Mouse (Mus musculus) midbrain, embryonic 16.5 days (tissue): ENCODE measurements around the gene D630045J12Rik. TPM values are rescaled to one million over a fixed set of nuclear protein-coding genes. Genes with fewer than 3 reads are reported as not detected.
A peak's percentile ranks its signal among the peaks of the same experiment; 100 is the strongest.

Experiments
- ATAC-seq: fragments of 200-750 bp; cut with Nextera tagmentation; 2 replicates; pipeline ENCODE4 v1.8.0; 2017; ENCODE audit warnings: moderate TSS enrichment
- H3K27ac ChIP-seq: fragments of 300-500 bp; sonication (generic); 2 replicates; pipeline ENCODE4 v1.5.1; 2014; ENCODE audit warnings: mild to moderate bottlenecking, low read length, mixed read lengths
- H3K27me3 ChIP-seq: fragments of 300-500 bp; sonication (generic); 2 replicates; pipeline ENCODE4 v1.6.1; 2014; ENCODE audit warnings: low read depth, low read length, mixed read lengths; ENCODE audit not compliant: control insufficient read depth, insufficient read depth
- H3K36me3 ChIP-seq: fragments of 300-500 bp; sonication (generic); 2 replicates; pipeline ENCODE4 v1.6.1; 2014; ENCODE audit warnings: mild to moderate bottlenecking, low read length, moderate library complexity, mixed read lengths; ENCODE audit not compliant: control insufficient read depth, insufficient read depth
- H3K4me1 ChIP-seq: fragments of 300-500 bp; sonication (generic); 2 replicates; pipeline ENCODE4 v1.6.1; 2014; ENCODE audit warnings: mild to moderate bottlenecking, low read length, mixed read lengths; ENCODE audit not compliant: control insufficient read depth, insufficient read depth
- H3K4me2 ChIP-seq: fragments of 300-500 bp; sonication (generic); 2 replicates; pipeline ENCODE4 v1.6.1; 2014; ENCODE audit warnings: mild to moderate bottlenecking, low read length, mixed read lengths
- H3K4me3 ChIP-seq: fragments of 300-500 bp; sonication (generic); 2 replicates; pipeline ENCODE4 v1.5.1; 2014; ENCODE audit warnings: low read depth, mild to moderate bottlenecking, low read length, moderate library complexity, mixed read lengths
- H3K9ac ChIP-seq: fragments of 300-500 bp; sonication (generic); 2 replicates; pipeline ENCODE4 v1.6.1; 2014; ENCODE audit warnings: low read depth, low read length, mixed read lengths
- H3K9me3 ChIP-seq: fragments of 300-500 bp; sonication (generic); replicated peaks from 2 replicates; pipeline ENCODE4 v1.6.1; 2014; ENCODE audit warnings: mild to moderate bottlenecking, low read length, mixed read lengths; ENCODE audit not compliant: control insufficient read depth, poor library complexity, severe bottlenecking
- WGBS: fragments of 180-500 bp; shearing (Covaris S2); extraction: QIAGEN DNeasy Blood & Tissue Kit; methylation state at CpG from one replicate; pipeline ENCODE4 v1.1.7; 2014; 5-methylcytosine and 5-hydroxymethylcytosine counted together
- polyA plus RNA-seq: library from polyadenylated mRNA; unstranded; fragments of >200 nt; fragmentation: Nextera tagmentation; extraction: Ambion mirVana; gene quantifications from 2 replicates; pipeline ENCODE4 v1.2.1, GENCODE M21; 2015

Gene D630045J12Rik
- polyA plus RNA-seq, 1 experiment from 2014 or later: 15.8 TPM

DNA sequence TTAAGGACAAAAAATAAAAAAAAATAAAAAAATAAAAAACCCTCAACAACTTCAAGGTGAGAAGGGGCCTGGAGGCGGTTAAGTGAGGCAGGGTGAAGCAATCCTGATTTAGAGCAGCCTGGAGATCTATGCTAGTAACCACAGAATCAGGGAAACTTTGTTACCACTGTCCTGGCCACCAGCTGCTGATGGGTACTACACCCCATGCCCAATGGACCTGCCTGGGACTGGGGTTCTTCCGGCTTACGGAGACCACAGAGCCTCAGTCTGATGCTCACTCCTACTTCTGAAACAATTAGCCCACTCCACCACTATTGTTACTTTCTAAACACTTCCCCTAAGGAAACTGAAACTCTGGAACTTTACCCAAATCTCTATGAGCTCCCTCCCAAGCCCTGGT is 9.0 kb downstream of the D630045J12Rik start:
- Histone ChIP-seq H3K4me1 (peaks cover 35% of the 10 kb centered on the region), H3K9ac (no peak overlapping the region), H3K36me3 (no peaks in the 10 kb centered on the region), H3K4me2 (no peak overlapping the region), H3K27ac (no peak overlapping the region), H3K9me3 (no peaks in the 10 kb centered on the region), H3K4me3 (no peak overlapping the region), H3K27me3 (no peaks in the 10 kb centered on the region)
- WGBS: 93% methylated on average over 3 of the region's 3 CpGs
- no peak for ATAC-seq

DNA sequence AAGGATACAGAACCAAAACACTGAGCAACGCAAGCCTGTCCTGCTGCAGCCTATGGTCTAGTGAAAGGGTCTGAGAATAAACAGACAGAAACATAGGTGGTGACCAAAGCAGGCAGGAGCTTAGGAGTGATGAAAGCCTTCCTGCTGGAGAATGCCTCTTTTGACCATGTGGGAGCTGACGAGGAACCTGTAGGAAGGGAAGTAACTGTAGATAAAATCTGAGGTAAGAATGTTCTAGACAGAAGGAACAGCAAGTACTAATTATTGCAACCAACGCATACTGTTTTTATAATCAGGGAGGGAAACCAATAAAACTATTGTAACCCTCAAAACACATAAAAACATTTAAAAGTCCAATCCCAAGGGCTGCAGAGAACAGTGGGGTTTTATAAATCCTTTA is 9.6 kb downstream of the D630045J12Rik start:
- Histone ChIP-seq H3K27ac (no peak overlapping the region), H3K4me2 (no peak overlapping the region), H3K27me3 (no peaks in the 10 kb centered on the region), H3K9ac (no peak overlapping the region), H3K36me3 (no peaks in the 10 kb centered on the region), H3K9me3 (no peaks in the 10 kb centered on the region), H3K4me3 (no peak overlapping the region), H3K4me1 (peaks cover 31% of the 10 kb centered on the region)
- no peak for ATAC-seq
- 80% methylated on average over 3 of the region's 3 CpGs for WGBS

DNA sequence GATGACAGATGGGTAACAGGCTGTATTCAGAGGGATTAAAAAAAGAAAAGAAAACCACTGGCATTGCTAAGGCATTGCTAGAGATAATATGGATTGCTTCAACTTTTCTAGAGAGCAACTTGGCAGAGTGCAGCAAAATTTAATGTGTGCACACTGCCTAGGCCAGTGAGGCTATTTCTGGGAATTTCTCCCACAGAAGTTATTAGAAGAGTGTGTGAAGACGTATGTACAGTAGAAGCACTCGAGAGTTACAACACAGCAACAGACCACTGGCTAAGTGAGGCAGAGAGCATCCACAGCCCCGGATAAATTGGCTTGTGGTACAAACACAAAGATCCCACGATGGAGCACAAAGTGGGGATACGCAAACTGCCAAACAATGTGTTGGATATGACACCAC is 11.0 kb downstream of the D630045J12Rik start:
- no peak overlapping the region for H3K4me3 ChIP-seq
- H3K4me2 ChIP-seq: no peak overlapping the region
- H3K4me1 ChIP-seq: peaks cover 23% of the 10 kb centered on the region
- no peak overlapping the region for H3K27ac ChIP-seq
- 86% methylated on average over 5 of the region's 5 CpGs for WGBS
- no peak overlapping the region for H3K9ac ChIP-seq
- H3K9me3 ChIP-seq: no peaks in the 10 kb centered on the region
- H3K27me3 ChIP-seq: no peaks in the 10 kb centered on the region
- H3K36me3 ChIP-seq: no peaks in the 10 kb centered on the region
- no peak for ATAC-seq

DNA sequence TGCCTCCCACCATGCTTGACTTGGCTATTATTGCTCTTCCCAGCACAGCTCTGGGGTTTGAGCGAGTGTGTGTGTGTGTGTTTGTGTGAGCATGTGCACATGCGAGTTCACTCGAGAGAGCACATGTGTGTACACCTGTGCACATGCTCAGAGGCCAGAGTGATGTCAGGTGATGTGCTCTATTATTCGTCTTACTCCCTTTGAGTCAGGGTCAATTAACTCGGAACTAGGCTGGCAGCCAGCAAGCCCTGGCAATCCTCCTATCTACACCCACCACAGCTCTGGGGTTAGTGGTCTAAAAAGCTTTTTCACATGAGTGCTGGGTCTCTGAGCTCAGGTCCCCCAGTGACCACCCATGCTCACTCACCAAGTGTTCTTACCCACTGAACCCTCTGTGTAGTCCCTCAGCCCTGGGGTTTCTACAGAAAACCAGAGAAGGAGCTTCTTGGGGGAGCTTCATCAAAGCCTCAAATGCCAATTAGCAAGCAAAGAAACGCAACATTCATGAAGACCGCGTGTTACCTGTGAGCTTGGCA is 11.4 kb downstream of the D630045J12Rik start:
- ATAC-seq: no peak
- H3K9me3 ChIP-seq: no peaks in the 10 kb centered on the region
- 71% methylated on average over 8 of the region's 8 CpGs for WGBS
- H3K4me3 ChIP-seq: no peak overlapping the region
- no peaks in the 10 kb centered on the region for H3K27me3 ChIP-seq
- H3K4me1 ChIP-seq: peaks cover 23% of the 10 kb centered on the region
- no peaks in the 10 kb centered on the region for H3K36me3 ChIP-seq
- no peak overlapping the region for H3K4me2 ChIP-seq
- no peak overlapping the region for H3K27ac ChIP-seq
- H3K9ac ChIP-seq: no peak overlapping the region

DNA sequence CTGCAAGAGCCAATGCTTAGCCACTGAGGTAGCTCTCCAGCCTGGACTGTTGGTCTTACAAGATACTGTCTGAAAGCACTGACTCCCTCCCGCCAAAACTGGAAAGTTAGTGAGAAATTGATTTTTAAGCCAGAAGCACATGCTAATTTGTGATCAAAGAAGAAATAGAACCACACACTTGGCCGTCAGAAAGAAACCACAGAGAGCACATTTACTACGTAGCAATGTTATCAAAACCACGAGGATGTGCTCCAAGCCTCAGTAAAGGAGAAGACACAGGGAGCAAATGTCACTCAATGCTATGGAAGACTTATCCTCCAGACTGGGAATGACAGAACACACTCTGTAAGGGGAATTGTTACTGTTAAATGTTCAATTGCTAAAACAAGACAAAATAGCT is 12.3 kb downstream of the D630045J12Rik start:
- no peak for ATAC-seq
- Histone ChIP-seq H3K4me2 (no peak overlapping the region), H3K9me3 (no peaks in the 10 kb centered on the region), H3K27me3 (no peaks in the 10 kb centered on the region), H3K4me1 (peaks cover 23% of the 10 kb centered on the region), H3K27ac (no peak overlapping the region), H3K36me3 (no peaks in the 10 kb centered on the region), H3K9ac (no peak overlapping the region), H3K4me3 (no peak overlapping the region)
- 80% methylated on average over 4 of the region's 4 CpGs for WGBS

DNA sequence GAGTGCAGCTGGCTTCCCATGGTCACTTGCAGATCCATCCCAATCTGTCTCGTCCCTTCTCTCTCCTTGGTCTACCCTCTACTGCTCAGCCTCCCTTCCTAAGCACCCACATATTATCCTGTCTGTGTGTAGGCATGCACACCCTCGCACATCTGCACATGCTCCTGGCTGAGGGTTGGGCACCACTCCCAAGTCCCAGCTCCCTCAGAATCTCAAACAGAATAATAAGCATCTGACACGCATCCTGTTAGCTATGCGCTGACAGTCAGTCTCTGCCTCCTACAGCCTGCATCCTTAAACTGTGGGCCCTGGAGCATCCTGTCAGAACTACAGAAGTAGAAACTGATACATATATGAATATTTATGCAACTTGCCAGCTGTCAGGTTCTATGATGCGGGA is 13.2 kb downstream of the D630045J12Rik start:
- H3K27ac ChIP-seq: 0 out of 2 replicates have a peak overlapping the region, but pooled peaks have one; percentile 19
- H3K4me2 ChIP-seq: no peak overlapping the region
- no peak overlapping the region for H3K9ac ChIP-seq
- no peaks in the 10 kb centered on the region for H3K9me3 ChIP-seq
- WGBS: 67% methylated on average over 5 of the region's 5 CpGs
- no peaks in the 10 kb centered on the region for H3K36me3 ChIP-seq
- H3K4me1 ChIP-seq: peaks cover 23% of the 10 kb centered on the region
- peak; percentile 79 for ATAC-seq
- no peaks in the 10 kb centered on the region for H3K27me3 ChIP-seq
- H3K4me3 ChIP-seq: no peak overlapping the region

DNA sequence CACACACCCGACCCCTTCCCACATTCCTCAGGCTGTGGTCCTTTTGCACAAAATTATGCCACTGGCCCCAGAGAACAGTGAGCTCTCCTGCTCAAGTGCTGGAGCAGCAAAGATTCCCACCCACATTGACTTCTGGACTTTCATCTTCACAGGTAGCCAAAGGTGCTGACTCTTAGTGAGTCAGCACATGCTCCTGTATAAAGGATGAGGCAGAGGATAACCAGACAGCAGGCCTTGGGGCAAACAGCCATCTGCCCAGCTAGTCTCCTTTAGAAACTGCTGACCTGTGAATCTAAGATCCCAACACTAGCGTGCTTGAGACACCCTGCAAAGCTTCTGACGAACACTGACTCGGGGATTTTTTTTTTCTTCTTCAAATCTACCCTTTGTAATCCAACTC is 15.4 kb downstream of the D630045J12Rik start:
- peaks cover 22% of the 10 kb centered on the region for H3K4me1 ChIP-seq
- no peak overlapping the region for H3K9ac ChIP-seq
- H3K27me3 ChIP-seq: no peaks in the 10 kb centered on the region
- WGBS: 70% methylated on average over 4 of the region's 4 CpGs
- no peak overlapping the region for H3K4me3 ChIP-seq
- H3K27ac ChIP-seq: no peak overlapping the region
- H3K36me3 ChIP-seq: no peaks in the 10 kb centered on the region
- no peak for ATAC-seq
- no peak overlapping the region for H3K4me2 ChIP-seq
- no peaks in the 10 kb centered on the region for H3K9me3 ChIP-seq

DNA sequence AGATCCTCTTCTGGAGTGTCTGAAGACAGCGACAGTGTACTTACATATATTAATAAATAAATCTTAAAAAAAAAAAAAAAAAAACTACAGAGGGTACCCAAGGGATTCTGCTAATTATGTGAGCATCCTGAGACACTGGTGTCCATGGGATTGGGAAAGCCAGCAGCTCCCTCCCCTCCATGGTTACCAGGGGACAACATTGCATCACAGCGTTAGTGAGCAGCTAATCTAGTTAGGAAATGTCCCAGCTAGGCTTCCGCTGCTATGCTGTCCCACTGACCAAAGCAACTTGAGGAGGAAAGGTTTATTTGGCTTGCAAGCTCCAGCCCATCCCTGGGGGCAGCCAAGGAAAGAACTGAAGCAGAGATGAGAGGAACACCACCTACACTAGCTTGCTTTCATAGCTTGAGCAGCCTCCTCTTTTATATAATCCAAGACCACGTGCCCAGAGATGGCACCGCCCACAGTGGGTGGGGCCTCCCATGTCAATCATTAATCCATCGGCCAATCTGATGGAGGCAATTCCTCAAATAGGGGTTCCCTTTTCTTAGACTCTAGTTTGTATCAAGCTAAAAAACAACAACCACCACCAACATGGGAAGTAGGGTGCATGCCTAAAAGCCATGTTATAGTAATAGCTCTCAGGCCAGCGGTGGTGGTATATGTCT is 17.7 kb downstream of the D630045J12Rik start:
- H3K4me3 ChIP-seq: no peak overlapping the region
- no peaks in the 10 kb centered on the region for H3K9me3 ChIP-seq
- H3K36me3 ChIP-seq: no peaks in the 10 kb centered on the region
- peaks cover 25% of the 10 kb centered on the region for H3K4me1 ChIP-seq
- H3K27ac ChIP-seq: no peak overlapping the region
- H3K4me2 ChIP-seq: no peak overlapping the region
- 80% methylated on average over 7 of the region's 7 CpGs for WGBS
- H3K27me3 ChIP-seq: no peaks in the 10 kb centered on the region
- ATAC-seq: no peak
- no peak overlapping the region for H3K9ac ChIP-seq

DNA sequence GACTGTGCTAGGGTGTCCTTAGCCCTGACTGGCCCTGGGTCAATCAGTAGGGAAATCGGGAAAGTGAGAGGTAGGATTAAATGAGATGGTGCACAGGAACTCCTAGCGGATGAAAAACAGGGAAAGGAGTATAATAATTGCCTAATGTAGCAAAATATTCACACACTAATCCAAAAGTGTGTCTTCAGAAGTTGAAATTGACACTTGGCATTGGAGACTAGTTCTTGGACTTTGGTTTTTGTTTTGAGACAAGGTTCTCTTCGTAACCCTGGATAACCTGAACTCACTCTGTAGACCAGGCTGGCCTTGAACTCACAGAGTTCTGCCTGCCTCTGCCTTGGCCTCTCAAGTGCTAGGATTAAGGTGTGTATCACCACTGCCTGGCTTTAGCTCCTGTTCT is 20.0 kb downstream of the D630045J12Rik start:
- Histone ChIP-seq H3K27me3 (no peaks in the 10 kb centered on the region), H3K9me3 (no peaks in the 10 kb centered on the region; the same call in 1 of the 2 replicates), H3K36me3 (no peaks in the 10 kb centered on the region), H3K4me3 (no peak overlapping the region), H3K9ac (no peak overlapping the region), H3K27ac (no peak overlapping the region), H3K4me1 (peaks cover 13% of the 10 kb centered on the region), H3K4me2 (no peak overlapping the region)
- no peak for ATAC-seq
- 99% methylated on average over 3 of the region's 3 CpGs for WGBS
